Mouse (Mus musculus) heart, postnatal 0 days (tissue): Measurements from ENCODE around the gene Camsap3.

Source experiments
- CTCF ChIP-seq: IDR thresholded peaks from 2 replicates; pipeline ENCODE4 v1.5.1; 2016; ENCODE audit warnings: antibody characterized with exemption, control low read depth, low read depth
- EP300 ChIP-seq: IDR thresholded peaks from 2 replicates; pipeline ENCODE4 v1.6.1; 2016; ENCODE audit warnings: antibody characterized with exemption, low read depth

- TF ChIP-seq EP300 = no peak
- no peak for TF ChIP-seq CTCF
These were observed 22.7 kb downstream of the Camsap3 start for GRCm38 (mm10) chr8:3609816-3610150.
